Mouse (Mus musculus) small intestine, adult 2 months (tissue): ENCODE data around the gene Dock10. TPM values are rescaled to one million over a fixed set of nuclear protein-coding genes. Genes with fewer than 3 reads are reported as not detected.

ENCODE experiments used
- H3K27ac ChIP-seq: fragments of 200-500 bp; 2 replicates; pipeline ENCODE4 v1.5.1; 2012; ENCODE audit warnings: low read depth, low read length, control low read depth, inconsistent platforms; ENCODE audit not compliant: insufficient read depth
- H3K27me3 ChIP-seq: fragments of 200-500 bp; 2 replicates; pipeline ENCODE4 v1.6.1; 2012; ENCODE audit warnings: mild to moderate bottlenecking, moderate library complexity, low read length, inconsistent platforms; ENCODE audit not compliant: control insufficient read depth, insufficient read depth
- H3K36me3 ChIP-seq: fragments of 200-500 bp; 2 replicates; pipeline ENCODE4 v1.6.1; 2012; ENCODE audit warnings: mild to moderate bottlenecking, low read length, control low read depth, inconsistent platforms; ENCODE audit not compliant: control insufficient read depth, insufficient read depth
- H3K4me1 ChIP-seq: fragments of 200-500 bp; 2 replicates; pipeline ENCODE4 v1.6.1; 2012; ENCODE audit warnings: low read length, inconsistent platforms, mixed read lengths; ENCODE audit not compliant: control insufficient read depth, insufficient read depth, insufficient read length
- H3K4me3 ChIP-seq: fragments of 200-500 bp; 2 replicates; pipeline ENCODE4 v1.5.1; 2012; ENCODE audit warnings: low read depth, mild to moderate bottlenecking, control low read depth, inconsistent platforms, low read length, moderate library complexity
- CTCF ChIP-seq: fragments of 200-500 bp; IDR thresholded peaks from 2 replicates; pipeline ENCODE4 v1.5.1; 2012; ENCODE audit warnings: low read depth, mild to moderate bottlenecking, control low read depth, inconsistent platforms, low read length, moderate library complexity, mixed read lengths; ENCODE audit not compliant: insufficient replicate concordance, insufficient read length; ENCODE audit errors: extremely low read depth
- POLR2A ChIP-seq: fragments of 200-500 bp; IDR thresholded peaks from 2 replicates; pipeline ENCODE4 v1.6.1; 2012; ENCODE audit warnings: low read depth, mild to moderate bottlenecking, control low read depth, inconsistent platforms, low read length, moderate library complexity
- WGBS: fragments of 180-500 bp; shearing (Covaris S2); methylation state at CpG from one replicate; pipeline ENCODE4 v1.1.7; 2018; 5-methylcytosine and 5-hydroxymethylcytosine counted together
- polyA plus RNA-seq: library from polyadenylated mRNA; depleted of rRNA; stranded (reverse); fragments of >200 nt; gene quantifications from 2 replicates; pipeline ENCODE4 v1.2.3, GENCODE M21; 2012

Dock10 gene
- polyA plus RNA-seq, 1 experiment: 1.7 TPM

DNA sequence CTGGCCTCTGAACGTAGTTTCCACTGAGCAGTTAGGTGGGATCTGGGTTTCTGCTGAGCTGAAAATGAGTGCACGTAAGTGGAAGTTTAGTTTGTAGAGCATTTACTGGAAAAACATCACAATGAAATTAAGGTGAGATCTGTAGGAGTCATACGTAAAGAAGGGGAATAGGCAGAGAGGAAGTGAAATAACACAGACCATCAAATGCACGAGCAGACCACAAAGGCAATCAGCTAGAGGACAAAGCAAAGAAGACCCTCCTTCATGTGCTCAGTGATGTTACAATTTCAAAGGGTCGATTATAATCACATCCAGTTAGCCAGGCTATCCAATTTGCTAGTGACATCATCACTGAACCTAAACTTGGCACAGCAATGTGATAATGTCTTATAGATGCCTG is 87.3 kb downstream of the Dock10 start:
- no peak overlapping the region for H3K27ac ChIP-seq
- TF ChIP-seq POLR2A: no peak
- no peak for TF ChIP-seq CTCF
- H3K27me3 ChIP-seq: no peaks in the 10 kb centered on the region
- no peaks in the 10 kb centered on the region for H3K36me3 ChIP-seq
- no peaks in the 10 kb centered on the region for H3K4me1 ChIP-seq
- H3K4me3 ChIP-seq: no peak overlapping the region
- 67% methylated on average over 5 of the region's 5 CpGs for WGBS

DNA sequence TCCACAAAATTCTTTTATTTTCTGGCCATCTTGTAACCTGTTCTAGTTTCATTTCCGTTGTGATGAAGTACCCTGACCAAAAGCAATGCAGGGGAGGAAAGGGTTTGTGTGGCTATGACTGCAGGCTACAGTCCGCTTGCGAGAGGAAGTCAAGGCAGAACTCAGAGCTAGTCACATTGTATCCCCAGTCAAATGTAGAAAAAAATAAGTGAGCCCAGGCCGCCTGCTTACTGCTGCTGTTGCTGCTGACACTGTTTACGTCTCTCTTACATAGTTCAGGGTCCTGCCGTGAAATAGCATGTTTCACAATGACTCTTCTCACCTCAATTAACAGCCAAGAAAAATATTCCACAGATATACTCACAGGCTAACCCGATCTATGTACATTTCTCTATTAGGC is 87.9 kb downstream of the Dock10 start:
- Histone ChIP-seq H3K36me3 (no peaks in the 10 kb centered on the region), H3K4me3 (no peak overlapping the region), H3K27ac (peak overlapping the region; percentile 22; the same call in 1 of the 2 replicates), H3K4me1 (no peaks in the 10 kb centered on the region), H3K27me3 (no peaks in the 10 kb centered on the region)
- 75% methylated on average over 7 of the region's 7 CpGs for WGBS
- TF ChIP-seq CTCF (no peak), POLR2A (no peak)

DNA sequence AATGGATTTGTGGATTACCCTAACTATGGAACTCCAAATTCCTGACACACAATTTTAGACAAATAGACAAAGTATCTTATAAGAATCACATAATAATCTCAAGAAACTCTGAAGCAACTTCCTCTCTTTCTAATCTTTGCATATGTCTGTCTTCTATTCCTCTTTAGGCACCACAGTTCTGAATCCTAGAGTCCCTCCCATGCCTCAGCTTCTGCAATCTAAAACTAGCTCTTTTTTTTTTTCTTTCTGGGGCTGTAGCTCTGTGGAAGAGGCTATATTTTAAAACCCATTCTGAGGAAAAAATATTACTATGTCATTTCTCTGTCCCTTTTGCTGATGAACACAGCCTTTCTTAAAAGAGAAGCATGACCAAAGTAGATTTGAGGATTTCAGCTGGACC is 92.6 kb downstream of the Dock10 start:
- Histone ChIP-seq H3K36me3 (no peaks in the 10 kb centered on the region), H3K4me3 (no peak overlapping the region), H3K4me1 (no peaks in the 10 kb centered on the region), H3K27me3 (no peaks in the 10 kb centered on the region), H3K27ac (no peak overlapping the region; the same call in 1 of the 2 replicates)
- TF ChIP-seq CTCF (no peak), POLR2A (no peak)

DNA sequence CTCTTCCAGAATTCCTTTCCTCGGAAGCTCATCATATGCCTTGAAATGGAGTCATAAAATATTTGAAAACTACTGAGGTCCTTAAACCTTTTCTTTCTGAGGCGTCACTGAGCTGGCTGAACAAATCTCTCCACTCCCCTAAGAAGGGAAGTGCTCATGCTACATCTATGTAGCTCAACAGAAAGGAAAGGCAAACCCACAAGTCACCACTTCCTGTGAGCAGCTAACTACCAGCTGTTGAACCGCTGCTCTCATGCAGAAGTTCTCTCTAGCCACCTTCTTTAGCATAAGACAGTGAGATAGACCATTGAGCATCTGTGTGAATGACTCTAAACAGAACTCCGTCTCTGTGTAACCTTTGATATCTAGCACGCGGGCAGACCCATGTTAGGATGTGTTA is 93.2 kb downstream of the Dock10 start:
- no peaks in the 10 kb centered on the region for H3K27me3 ChIP-seq
- 76% methylated on average over 6 of the region's 6 CpGs for WGBS
- peak overlapping the region; percentile 73 for H3K27ac ChIP-seq

DNA sequence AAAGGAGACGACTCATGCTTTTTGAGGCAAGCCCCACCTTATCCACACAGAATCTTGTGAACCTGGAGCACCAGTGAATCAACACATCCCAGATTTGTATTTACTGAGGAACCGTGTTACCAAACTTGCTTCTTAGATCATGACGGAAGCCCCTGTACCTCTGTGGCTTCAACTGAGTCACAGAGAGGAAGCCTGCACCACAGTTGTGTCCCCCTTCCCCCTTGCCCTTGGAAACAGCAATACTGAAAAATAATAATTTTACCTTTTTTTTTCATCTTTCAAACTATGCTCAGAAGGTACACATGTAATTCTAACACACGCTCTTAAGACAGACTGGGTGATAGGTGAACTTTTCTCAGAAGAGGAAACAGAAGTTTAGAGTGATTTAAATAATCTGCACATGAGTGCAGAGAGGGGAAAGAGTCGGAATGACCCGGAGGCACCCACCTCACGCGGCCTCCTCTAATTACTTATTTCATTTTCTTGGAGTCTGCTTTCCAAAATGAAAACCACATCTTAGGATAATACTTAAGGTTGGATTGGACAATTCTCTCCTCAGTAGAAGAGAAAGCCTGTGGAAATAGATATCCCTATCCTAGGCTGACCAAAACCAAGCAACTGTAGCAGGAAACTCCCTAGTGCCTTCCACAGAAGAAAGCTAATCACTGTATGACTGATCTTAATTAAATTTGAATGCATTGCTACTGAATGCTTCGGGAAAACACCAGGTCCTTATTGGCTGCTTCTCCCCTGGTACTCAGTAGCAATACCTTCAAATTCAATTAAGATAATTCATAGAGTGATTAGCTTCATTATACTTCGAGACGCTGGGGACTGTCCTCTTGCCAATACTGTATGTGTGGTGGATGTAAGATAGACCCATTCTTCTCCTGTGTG is 96.6 kb downstream of the Dock10 start:
- Histone ChIP-seq H3K36me3 (no peaks in the 10 kb centered on the region), H3K27ac (no peak overlapping the region), H3K4me3 (no peak overlapping the region), H3K27me3 (no peaks in the 10 kb centered on the region), H3K4me1 (no peaks in the 10 kb centered on the region)
- 73% methylated on average over 11 of the region's 11 CpGs for WGBS
- no peak for TF ChIP-seq POLR2A
- TF ChIP-seq CTCF: no peak

More for the DNA sequence above, 93.2 kb downstream of the Dock10 start:
- no peak overlapping the region for H3K4me3 ChIP-seq
- H3K4me1 ChIP-seq: no peaks in the 10 kb centered on the region
- TF ChIP-seq CTCF (no peak), POLR2A (no peak)
- H3K36me3 ChIP-seq: no peaks in the 10 kb centered on the region

DNA sequence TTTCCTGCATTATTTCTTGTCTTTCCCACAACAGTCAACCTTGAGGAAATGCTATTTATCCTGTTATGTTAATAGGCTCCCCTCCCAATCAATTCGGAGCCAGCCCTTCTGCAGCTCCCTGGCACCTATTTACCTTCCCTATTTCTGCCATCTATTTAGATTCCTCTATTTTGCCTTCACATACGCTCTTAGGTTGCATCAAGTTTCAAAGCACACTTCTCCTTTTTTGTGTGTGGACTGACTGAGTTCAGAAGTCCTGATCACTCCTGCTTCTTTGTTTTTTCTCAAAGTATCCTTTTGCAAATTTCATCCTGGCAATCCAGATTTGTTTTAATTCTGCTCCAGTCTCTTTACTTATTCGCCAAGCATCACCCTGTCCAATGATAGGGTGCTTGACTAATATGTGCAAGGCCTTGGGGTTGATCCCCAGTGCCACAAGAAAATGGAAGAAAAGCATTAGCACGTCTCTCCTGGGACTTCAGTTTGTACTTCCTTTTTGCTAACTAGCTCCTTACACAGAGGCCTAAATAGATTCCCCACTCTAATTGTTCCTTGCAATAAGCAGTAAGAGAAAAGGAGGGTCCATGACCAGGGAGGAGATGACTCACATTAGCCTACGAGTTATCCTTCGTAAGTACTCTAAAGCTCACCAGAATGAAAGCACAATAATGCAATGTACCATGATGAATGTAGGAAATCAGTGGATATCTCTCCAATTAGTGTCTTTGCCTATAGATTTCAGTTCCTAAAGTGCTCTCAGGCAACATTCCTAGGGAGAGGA is 98.7 kb downstream of the Dock10 start:
- no peaks in the 10 kb centered on the region for H3K27me3 ChIP-seq
- no peak overlapping the region; the same call in 1 of the 2 replicates for H3K27ac ChIP-seq
- TF ChIP-seq POLR2A: no peak
- no peak for TF ChIP-seq CTCF
- no peaks in the 10 kb centered on the region for H3K4me1 ChIP-seq
- H3K36me3 ChIP-seq: no peaks in the 10 kb centered on the region
- WGBS: 77% methylated on average over 6 of the region's 6 CpGs
- H3K4me3 ChIP-seq: no peak overlapping the region

DNA sequence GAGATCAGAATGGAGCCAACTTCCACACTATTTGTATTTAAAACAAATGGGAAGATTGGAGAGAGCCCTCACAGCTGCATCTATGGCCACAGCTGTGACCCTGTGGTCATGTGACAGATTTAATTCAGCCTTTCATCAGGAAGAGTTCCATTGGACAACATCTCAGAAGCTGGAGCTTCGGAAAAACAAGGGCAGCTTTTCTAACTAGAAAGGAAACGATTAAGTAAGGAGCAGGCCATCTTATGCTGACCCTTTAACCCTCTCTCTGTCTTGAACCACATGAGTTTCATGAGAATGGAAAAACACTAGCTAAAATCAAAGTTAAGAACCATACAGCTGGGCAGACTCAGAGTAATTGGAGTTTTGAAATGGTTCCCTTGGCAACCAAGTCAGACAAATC is 101.9 kb downstream of the Dock10 start:
- Histone ChIP-seq H3K27ac (no peak overlapping the region), H3K36me3 (no peaks in the 10 kb centered on the region)
- 77% methylated on average over 2 of the region's 2 CpGs for WGBS

More for the DNA sequence above, 101.9 kb downstream of the Dock10 start:
- H3K4me1 ChIP-seq: no peaks in the 10 kb centered on the region
- TF ChIP-seq CTCF: no peak
- no peak for TF ChIP-seq POLR2A
- no peak overlapping the region for H3K4me3 ChIP-seq
- no peaks in the 10 kb centered on the region for H3K27me3 ChIP-seq
